Mouse (Mus musculus) gonadal fat pad, adult 2 months (tissue): ENCODE measurements at regions not wholly inside any gene's neighbourhood (a gene's known extent, or its start where the extent isn't known, plus 50 kb on each side); places are given as distances from the start of the nearest gene placed in this dataset.

Experiments used
- DNase-seq: peaks from one replicate; pipeline ENCODE4 v3.0.0-alpha.2; 2012; ENCODE audit warnings: low read depth

- no peak for DNase-seq
Measured at GRCm38 (mm10) chr13:44504455-44504854, 224.8 kb upstream of the Jarid2 start.

DNA sequence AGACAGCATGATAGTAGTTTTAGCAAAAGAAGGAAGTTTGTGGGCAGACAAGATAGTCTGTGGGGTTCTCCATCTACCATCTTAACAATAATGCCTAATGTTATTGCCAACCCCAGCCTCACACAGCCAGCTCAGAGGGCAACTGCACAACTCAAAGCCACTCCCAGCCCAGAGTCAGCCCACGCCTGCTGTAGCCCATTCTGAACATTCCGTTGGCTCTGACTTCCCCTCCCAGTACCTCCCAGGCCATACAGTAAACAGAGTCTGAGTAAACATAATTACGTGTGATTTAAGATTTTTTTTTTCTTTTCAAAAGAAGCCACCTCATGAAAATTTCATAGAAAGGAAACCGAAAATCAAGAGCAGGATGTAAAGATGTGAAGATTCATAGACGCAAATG is 222.3 kb upstream of the Jarid2 start:
- no peak for DNase-seq

- DNase-seq, result peak; percentile 85
Measured at GRCm38 (mm10) chr13:44509526-44510159, 219.6 kb upstream of the Jarid2 start.

- no peak for DNase-seq
Measured at GRCm38 (mm10) chr13:44513378-44514285, 215.6 kb upstream of the Jarid2 start.

DNA sequence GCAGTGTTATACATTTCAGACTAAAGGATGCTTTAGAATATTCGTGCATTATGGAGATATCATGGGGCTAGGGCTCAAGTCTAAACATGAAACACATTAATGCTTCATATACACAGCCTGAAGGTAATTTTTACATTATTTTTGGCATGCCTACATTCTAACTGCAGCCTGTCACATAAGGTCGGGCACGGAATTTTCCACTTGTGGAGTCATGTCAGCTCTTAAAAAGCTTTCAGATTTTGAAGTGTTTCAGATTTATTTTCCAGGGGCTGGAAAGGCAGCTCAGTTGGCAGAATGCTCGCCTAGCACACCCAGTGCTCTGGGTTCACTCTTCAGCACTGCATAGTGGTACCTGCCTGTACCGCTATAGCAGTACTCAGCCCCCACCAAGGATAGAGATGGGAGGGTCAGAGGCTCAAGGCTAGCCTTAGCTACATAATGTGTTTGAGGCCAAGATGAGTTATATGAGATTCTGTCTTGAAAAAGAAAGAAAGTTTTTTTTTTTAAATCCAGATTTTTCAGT is 214.6 kb upstream of the Jarid2 start:
- no peak for DNase-seq

GRCm38 (mm10) chr13:44516863-44517262 is 212.4 kb upstream of the Jarid2 start:
- DNase-seq, result no peak

DNA sequence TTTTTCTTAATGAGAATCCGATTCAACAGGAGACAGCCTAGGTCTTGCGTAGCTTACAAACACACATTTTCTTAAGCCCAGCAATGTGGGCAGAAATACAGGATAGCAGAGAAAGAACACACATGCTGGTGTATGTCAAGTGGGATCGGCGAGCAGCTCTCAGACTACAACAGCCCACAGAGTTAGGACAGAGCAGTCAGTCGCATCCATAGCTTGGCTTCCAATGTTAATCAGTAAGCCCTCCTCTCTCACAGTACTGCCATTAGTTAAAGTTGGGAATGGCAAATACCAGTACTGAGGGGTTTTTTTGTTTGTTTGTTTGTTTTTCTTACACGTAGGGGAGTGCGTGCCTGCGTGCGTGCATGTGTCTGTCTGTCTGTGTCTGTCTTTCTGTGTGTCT is 212.0 kb upstream of the Jarid2 start:
- no peak for DNase-seq

DNA sequence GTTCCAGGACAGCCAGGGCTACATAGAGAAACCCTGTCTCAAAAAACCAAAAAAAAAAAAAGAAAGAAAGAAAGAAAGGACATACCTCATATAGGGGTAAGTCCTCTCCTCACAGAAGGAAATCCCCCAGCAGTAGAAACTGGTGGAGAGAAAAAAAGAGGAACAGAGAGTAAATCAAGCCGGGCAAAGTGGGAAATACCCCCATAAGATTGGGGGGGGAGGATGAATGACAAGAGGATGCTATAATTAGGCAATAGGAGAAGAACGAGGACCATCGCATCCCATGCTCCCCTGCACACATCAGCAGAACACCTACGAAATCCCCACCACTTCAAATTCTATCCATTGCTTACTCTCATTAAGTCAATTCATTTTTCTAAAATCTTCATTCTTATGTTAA is 211.1 kb upstream of the Jarid2 start:
- DNase-seq, result no peak

GRCm38 (mm10) chr13:44523516-44523915 is 205.8 kb upstream of the Jarid2 start:
- DNase-seq, result peak; percentile 84

GRCm38 (mm10) chr13:44530867-44531564 is 198.3 kb upstream of the Jarid2 start:
- no peak for DNase-seq

- no peak for DNase-seq
Measured at GRCm38 (mm10) chr13:44532631-44533180, 196.6 kb upstream of the Jarid2 start.

- DNase-seq, result no peak
Measured at GRCm38 (mm10) chr13:44534575-44535080, 194.6 kb upstream of the Jarid2 start.

DNA sequence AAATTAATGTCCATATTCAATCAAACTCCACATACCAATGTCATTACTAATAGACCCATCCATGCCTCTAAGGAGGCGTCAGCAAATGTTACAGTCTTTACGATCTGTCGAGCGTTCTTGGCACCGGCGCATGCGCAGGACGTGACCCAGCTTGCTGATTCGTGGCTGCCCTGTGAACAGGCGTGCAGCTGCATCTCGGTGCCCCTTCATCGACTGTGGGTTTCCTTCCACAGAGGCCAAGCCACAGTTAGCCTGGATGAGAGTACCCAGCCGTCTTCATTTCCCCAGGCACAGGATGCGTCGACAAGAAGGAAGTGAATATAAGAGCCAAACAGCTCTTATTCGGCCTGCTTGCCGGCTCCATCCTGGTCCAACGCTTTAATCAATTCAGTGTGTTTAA is 193.8 kb upstream of the Jarid2 start:
- no peak for DNase-seq

DNA sequence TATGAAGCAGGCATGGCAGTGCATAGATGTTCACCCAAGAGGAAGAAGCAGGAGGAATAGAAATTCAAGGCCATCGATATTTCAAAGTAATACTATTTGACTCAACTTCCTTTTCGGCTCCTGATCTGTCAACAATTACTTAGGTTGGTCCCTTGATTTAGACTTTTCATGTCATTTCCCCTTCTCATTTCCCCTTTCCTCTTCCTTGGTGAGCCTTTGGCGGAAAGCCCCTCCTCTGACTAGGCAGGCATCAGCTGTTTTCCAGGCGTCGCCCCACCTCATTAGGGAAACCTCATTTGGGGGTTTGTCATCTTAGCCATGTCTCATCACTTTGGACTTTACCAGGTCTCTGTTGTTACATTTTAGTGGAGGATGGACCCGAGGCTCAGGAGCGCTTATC is 191.0 kb upstream of the Jarid2 start:
- no peak for DNase-seq

DNA sequence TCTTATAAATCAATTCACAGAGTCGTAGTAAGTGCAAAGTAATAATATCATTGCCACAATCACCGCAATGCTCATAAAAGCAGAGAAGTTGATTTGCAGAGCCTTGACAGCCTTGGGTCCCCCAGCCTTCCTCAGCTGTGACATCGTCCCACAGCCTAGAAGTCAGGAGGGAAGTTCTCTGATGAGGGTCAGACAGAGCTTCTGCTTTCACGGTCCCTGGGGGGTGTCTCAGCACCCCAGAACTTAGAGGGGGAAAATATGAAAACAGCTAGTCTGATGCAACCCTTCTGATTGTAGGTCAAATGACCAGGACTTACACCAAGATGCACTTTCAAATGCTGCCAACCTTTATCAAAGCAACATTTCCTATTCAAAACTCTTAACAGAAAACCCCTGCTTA is 188.9 kb upstream of the Jarid2 start:
- DNase-seq, result no peak

DNA sequence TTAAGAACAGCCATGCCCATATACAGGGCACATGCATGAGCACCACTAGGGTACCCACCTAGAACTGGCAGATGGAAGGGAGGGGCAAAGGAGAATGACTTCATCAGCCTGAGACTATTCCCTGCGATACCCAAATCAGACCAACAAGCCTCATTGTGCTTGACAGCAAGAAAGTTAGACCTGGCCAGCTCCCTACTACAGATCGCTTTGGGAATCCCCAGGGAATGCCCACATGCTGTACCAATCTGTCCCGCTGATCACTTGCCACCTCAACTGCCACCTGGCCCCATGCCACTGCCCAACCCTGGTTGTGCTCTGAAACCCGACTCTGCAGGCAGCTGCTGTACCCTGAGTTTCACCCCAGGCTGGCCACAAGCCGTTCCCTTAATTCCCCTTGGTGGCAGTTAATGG is 188.0 kb upstream of the Jarid2 start:
- DNase-seq, result no peak

DNA sequence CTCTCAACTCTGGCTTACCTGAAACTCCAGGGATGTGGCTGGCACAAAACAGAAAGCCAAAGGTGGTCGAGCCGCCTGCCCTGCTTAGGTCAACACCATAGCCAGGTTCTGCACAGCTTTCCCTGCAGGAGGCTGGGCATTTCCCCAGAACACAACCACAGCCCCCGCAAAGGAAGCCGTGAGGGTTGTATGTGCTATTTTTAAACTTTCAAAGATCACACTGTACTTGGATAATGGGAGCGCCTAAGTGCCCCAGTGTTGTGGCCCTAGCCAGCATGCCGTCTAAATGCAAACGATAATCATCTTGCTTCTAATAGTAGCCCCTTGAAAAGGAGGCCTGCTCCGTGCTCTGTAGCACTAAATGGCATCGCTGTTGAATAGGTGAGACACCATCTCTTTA is 184.5 kb upstream of the Jarid2 start:
- no peak for DNase-seq

GRCm38 (mm10) chr13:44546289-44546688 is 183.0 kb upstream of the Jarid2 start:
- no peak for DNase-seq

DNA sequence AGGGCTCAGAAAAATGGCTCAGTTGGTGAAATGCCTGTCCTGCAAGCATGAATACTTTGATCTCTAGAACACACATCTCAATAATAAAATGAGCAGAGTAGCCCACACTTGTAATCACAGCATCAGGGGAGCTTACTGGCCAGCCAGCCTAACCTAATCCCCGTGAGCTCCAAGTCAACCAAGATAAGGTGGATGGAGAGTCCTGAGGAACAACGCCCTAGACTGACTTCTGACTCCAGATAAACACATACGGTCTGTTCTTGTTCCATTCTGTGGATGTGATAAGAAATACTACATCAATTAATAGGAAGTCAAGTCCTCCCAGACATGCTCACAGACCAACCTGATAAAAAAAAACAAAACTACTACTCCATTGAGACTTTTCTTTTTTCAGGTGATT is 180.4 kb upstream of the Jarid2 start:
- DNase-seq, result no peak

DNA sequence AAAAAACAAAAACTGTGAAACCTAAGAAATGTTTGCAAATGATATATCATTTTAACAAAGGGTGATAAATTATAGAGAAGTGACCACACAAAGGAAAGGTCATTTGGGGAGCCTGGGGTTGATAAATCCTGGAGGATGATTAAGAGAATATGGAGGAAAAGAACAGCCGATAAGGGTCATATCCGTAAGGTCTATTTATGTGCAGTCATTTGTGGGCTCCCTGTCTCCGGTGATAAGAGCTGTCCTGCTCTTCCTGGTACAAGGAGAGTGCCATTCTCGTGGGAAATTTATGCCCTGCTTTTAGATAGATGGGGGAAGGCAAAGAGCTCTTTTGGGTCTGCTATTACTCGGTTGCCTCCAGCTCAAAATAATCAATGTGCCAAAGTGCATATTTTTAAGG is 175.9 kb upstream of the Jarid2 start:
- no peak for DNase-seq

DNA sequence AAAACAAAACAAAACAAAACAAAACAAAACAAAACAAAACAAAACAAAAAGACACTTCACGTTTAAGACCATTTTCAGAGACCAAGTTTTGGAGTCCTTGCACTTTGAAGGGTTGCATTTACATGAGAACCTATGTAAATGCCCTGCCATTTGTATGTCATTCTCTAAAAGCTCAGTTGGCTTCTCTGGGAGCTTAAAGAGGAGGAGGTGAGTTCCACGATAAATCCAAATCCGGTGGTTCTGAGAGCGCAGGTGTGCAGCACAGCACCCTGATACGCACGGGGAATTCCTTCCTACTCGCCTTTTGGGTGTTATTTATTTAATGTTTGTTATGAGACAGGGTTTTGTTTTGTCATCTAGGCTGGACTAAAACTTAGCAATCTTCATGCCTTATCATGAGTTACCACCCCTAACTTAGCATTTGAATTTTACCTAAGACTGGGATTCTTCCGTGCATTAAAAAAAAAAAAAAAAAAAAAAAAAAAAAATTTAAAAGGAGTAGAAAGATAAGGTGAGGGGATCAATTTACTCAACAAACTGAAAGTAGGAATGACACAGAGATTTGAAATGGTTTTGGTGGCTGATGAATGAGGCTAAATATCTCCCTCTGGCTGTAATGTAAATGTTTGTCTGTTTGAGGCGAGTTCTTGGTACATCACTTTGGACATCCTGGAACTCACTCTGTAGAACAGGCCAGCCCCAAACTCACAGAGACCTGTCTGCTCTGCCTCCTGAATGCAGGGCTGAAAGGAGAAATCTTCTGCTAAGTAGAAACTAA is 174.4 kb upstream of the Jarid2 start:
- no peak for DNase-seq
